Mouse (Mus musculus) embryonic fibroblast, embryonic 13.5 days (primary cell): ENCODE measurements at regions not wholly inside any gene's neighbourhood (a gene's known extent, or its start where the extent isn't known, plus 50 kb on each side); places are given as distances from the start of the nearest gene placed in this dataset.

ENCODE experiments used
- CTCF ChIP-seq: IDR thresholded peaks from 2 replicates; pipeline ENCODE4 v1.5.1; 2011; ENCODE audit warnings: mild to moderate bottlenecking, control low read depth, low read length, moderate library complexity, borderline replicate concordance; ENCODE audit not compliant: insufficient read depth
- POLR2A ChIP-seq: IDR thresholded peaks from 2 replicates; pipeline ENCODE4 v1.6.1; 2011; ENCODE audit warnings: low read depth, mild to moderate bottlenecking, control low read depth, low read length, moderate library complexity

- TF ChIP-seq POLR2A (no peak), CTCF (no peak)
These were observed 168.1 kb downstream of the Rnf152 start for GRCm38 (mm10) chr1:105188210-105188919.
